Mouse (Mus musculus): ENCODE data around the gene Rbx1. TPM values are rescaled to one million over a fixed set of nuclear protein-coding genes. Genes with fewer than 3 reads are reported as not detected.
A peak's percentile ranks its signal among the peaks of the same experiment; 100 is the strongest.

The Rbx1 gene
- polyA plus RNA-seq, 1 experiment from 2014 or later, result 515 TPM

DNA sequence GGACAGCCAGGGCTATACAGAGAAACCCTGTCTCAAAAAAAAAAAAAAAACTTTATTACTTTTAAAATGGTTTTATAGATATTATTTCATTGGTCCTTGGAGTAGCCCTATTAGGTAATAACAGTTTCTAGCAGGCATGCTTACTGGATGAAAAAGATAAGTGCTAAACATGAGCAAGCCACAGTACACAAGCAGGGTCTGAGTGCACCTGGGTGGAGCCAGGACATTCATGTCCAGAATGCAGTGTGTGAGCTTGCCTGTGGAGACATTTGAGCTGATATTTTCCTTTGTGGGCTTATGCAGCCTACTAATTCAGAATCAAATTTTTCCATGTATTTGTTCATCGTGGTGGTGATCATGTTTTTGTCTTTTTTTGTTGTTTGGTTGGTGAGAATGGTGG lies 27.8 kb upstream of the Rbx1 start:
- H3K9me3 ChIP-seq (ENCODE audit: control insufficient read depth, low read length), result no peaks in the 10 kb centered on the region
- DNase-seq (ENCODE audit: low spot score) (no peak), ATAC-seq (ENCODE audit: insufficient read depth, low FRiP score, low TSS enrichment) (no peak)
- H3K27me3 ChIP-seq (ENCODE audit: control insufficient read depth, insufficient read depth, low read length), result no peaks in the 10 kb centered on the region
- 93% methylated on average over 1 of the region's 1 CpGs for WGBS
- no peaks in the 10 kb centered on the region for H3K4me1 ChIP-seq (ENCODE audit: control insufficient read depth, insufficient read depth, low read length)
- H3K36me3 ChIP-seq (ENCODE audit: control insufficient read depth, insufficient read depth, low read length), result no peaks in the 10 kb centered on the region; the same call in 1 of the 2 replicates
- no peak overlapping the region for H3K4me3 ChIP-seq (ENCODE audit: low read depth, low read length)
- H3K4me2 ChIP-seq (ENCODE audit: low read depth), result no peak overlapping the region
- no peak overlapping the region for H3K27ac ChIP-seq (ENCODE audit: low read depth, low read length)
- no peak overlapping the region for H3K9ac ChIP-seq (ENCODE audit: low read length)

DNA sequence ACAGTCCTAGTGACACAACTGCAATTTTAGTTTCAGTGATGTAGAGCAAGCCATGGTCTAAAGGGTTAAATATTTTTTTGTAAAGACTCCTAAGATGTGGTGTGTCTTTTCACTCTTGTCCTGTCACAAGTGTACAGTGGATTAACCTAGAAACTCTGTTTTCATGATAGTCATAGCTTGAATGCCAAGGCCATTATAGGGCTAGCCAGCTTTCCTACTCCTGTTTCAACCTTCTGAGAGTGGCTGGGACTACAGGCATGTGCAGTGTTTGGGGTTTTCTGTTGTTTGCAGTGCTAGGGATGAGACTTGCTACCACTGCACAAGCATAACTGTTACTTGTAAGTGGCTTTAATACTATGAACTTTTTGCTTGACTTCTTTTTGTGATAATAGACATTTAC lies 26.9 kb upstream of the Rbx1 start:
- no peaks in the 10 kb centered on the region for H3K4me1 ChIP-seq (ENCODE audit: control insufficient read depth, insufficient read depth, low read length)
- H3K27ac ChIP-seq (ENCODE audit: low read depth, low read length), result no peak overlapping the region
- no peaks in the 10 kb centered on the region; the same call in 1 of the 2 replicates for H3K36me3 ChIP-seq (ENCODE audit: control insufficient read depth, insufficient read depth, low read length)
- H3K4me2 ChIP-seq (ENCODE audit: low read depth), result no peak overlapping the region
- DNase-seq (ENCODE audit: low spot score) (no peak), ATAC-seq (ENCODE audit: insufficient read depth, low FRiP score, low TSS enrichment) (no peak)
- H3K27me3 ChIP-seq (ENCODE audit: control insufficient read depth, insufficient read depth, low read length), result no peaks in the 10 kb centered on the region
- no peak overlapping the region for H3K9ac ChIP-seq (ENCODE audit: low read length)
- no peak overlapping the region for H3K4me3 ChIP-seq (ENCODE audit: low read depth, low read length)
- no peaks in the 10 kb centered on the region for H3K9me3 ChIP-seq (ENCODE audit: control insufficient read depth, low read length)

DNA sequence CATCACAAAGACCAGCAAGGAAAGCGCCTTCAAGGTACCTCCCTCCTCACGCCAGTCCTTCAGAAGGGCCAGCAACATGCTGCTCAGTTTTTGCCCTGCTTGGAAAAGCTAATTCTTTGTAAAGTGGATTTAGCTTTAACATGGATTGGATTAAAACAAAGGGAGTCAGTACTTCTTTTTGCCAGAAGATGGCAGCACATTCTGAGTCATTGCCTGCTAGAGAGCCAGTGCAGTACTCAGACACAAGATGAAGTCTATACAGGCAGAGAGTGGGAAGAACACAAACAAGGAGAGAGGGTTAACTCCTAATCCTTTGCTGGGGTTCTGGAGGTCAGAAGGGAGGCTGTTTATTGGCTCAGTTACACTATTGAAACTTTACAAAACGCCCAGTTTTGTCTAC lies 17.6 kb upstream of the Rbx1 start:
- no peak overlapping the region for H3K27ac ChIP-seq (ENCODE audit: low read depth, low read length)
- no peaks in the 10 kb centered on the region for H3K27me3 ChIP-seq (ENCODE audit: control insufficient read depth, insufficient read depth, low read length)
- H3K4me1 ChIP-seq (ENCODE audit: control insufficient read depth, insufficient read depth, low read length), result no peaks in the 10 kb centered on the region
- DNase-seq (ENCODE audit: low spot score), result peak; percentile 34
- no peak overlapping the region for H3K9ac ChIP-seq (ENCODE audit: low read length)
- H3K4me3 ChIP-seq (ENCODE audit: low read depth, low read length), result no peak overlapping the region
- no peaks in the 10 kb centered on the region for H3K9me3 ChIP-seq (ENCODE audit: control insufficient read depth, low read length)
- no peaks in the 10 kb centered on the region; the same call in 1 of the 2 replicates for H3K36me3 ChIP-seq (ENCODE audit: control insufficient read depth, insufficient read depth, low read length)
- WGBS, result 64% methylated on average over 3 of the region's 3 CpGs
- no peak for ATAC-seq (ENCODE audit: insufficient read depth, low FRiP score, low TSS enrichment)
- H3K4me2 ChIP-seq (ENCODE audit: low read depth), result no peak overlapping the region

DNA sequence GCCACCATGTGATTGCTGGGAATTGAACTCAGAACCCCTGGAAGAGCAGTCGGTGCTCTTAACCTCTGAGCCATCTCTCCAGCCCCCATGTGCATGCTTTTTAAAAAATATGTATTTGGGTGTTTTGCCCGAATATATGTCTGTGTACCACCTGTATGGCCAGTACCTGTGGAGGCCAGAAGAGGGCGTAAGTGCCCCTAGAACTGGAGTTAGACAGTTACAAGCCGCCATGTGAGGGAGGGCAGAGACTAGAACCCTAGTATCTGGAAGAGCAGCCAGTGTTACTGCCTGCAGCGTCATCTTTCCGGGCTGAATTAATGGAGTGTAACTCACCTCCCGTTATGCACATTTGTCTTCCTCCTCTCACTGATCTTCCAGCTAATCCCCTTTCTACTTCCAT lies 4.6 kb upstream of the Rbx1 start:
- no peak for ATAC-seq (ENCODE audit: insufficient read depth, low FRiP score, low TSS enrichment)
- H3K4me3 ChIP-seq (ENCODE audit: low read depth, low read length), result no peak overlapping the region

DNA sequence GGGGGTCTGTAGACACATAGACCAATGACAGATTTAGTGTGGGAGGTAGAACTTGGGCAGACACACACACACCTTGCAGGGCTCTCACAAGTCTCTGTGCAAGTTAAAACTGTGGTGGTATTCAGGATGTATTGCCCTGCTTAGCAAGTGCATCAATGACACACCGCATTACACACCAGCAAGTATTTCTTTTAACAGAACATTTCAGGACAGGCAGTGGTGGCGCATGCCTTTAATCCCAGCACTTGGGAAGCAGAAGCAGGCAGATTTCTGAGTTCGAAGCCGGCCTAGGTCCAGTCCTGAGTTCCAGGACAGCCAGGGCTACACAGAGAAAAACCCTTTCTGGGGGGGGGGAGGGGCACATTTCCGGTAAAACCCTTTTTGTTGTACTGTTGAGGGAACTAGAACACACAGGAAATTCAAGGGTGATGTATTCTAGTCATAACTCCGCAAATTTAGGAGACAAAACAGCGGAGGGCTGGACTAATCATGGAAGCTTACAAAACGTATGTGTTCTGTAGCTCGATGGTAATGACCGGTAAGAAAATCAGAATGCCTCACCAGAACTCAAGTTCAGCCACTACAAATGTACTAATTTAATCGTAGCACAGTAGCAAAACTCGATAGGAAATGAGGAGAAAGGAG lies 958 bp upstream of the Rbx1 start:
- peaks cover 8% of the 10 kb centered on the region for H3K4me1 ChIP-seq (ENCODE audit: control insufficient read depth, insufficient read depth, low read length)
- no peak for ATAC-seq (ENCODE audit: insufficient read depth, low FRiP score, low TSS enrichment)
- H3K27me3 ChIP-seq (ENCODE audit: control insufficient read depth, insufficient read depth, low read length), result no peaks in the 10 kb centered on the region
- no peak for DNase-seq (ENCODE audit: low spot score)
- H3K4me2 ChIP-seq (ENCODE audit: low read depth), result peak overlapping the region; percentile 63
- 82% methylated on average over 12 of the region's 12 CpGs for WGBS
- H3K9me3 ChIP-seq (ENCODE audit: control insufficient read depth, low read length), result no peaks in the 10 kb centered on the region
- peak overlapping the region; percentile 69 for H3K4me3 ChIP-seq (ENCODE audit: low read depth, low read length)
- peak overlapping the region; percentile 74 for H3K9ac ChIP-seq (ENCODE audit: low read length)
- H3K36me3 ChIP-seq (ENCODE audit: control insufficient read depth, insufficient read depth, low read length), result no peaks in the 10 kb centered on the region
- peak overlapping the region; percentile 60; the same call in 1 of the 2 replicates for H3K27ac ChIP-seq (ENCODE audit: low read depth, low read length)

More for the DNA sequence above, 4.6 kb upstream of the Rbx1 start:
- Histone ChIP-seq H3K9me3 (ENCODE audit: control insufficient read depth, low read length) (no peaks in the 10 kb centered on the region), H3K9ac (ENCODE audit: low read length) (no peak overlapping the region), H3K4me1 (ENCODE audit: control insufficient read depth, insufficient read depth, low read length) (peaks cover 4% of the 10 kb centered on the region; the same call in 1 of the 2 replicates), H3K27ac (ENCODE audit: low read depth, low read length) (no peak overlapping the region), H3K36me3 (ENCODE audit: control insufficient read depth, insufficient read depth, low read length) (no peaks in the 10 kb centered on the region), H3K27me3 (ENCODE audit: control insufficient read depth, insufficient read depth, low read length) (no peaks in the 10 kb centered on the region), H3K4me2 (ENCODE audit: low read depth) (no peak overlapping the region)
- WGBS, result 77% methylated on average over 7 of the region's 7 CpGs
- no peak for DNase-seq (ENCODE audit: low spot score)

DNA sequence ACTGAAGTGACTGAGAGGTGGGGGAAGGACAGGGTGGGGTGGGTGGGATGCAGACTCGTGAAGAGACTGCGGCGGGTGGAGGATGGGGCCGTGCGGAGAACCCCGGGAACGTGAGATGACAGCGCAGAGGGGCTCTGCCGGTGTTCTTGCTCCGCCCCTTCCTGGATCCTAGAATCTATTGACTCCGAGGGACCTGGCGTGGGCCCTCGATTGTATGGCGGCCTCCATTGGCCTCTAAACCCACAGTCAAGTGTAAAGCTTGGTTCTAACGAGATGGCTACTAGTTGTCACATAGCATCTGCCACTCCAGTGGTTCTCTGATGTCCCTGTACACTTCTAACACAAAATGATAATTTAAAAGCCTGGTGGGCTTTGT lies 630 bp downstream of the Rbx1 start:
- Histone ChIP-seq H3K9me3 (ENCODE audit: control insufficient read depth, low read length) (no peaks in the 10 kb centered on the region), H3K27ac (ENCODE audit: low read depth, low read length) (peak overlapping the region; percentile 54), H3K36me3 (ENCODE audit: control insufficient read depth, insufficient read depth, low read length) (no peaks in the 10 kb centered on the region; the same call in 1 of the 2 replicates), H3K4me2 (ENCODE audit: low read depth) (peak overlapping the region; percentile 54), H3K9ac (ENCODE audit: low read length) (peak overlapping the region; percentile 76), H3K4me3 (ENCODE audit: low read depth, low read length) (peak overlapping the region; percentile 69), H3K27me3 (ENCODE audit: control insufficient read depth, insufficient read depth, low read length) (no peaks in the 10 kb centered on the region), H3K4me1 (ENCODE audit: control insufficient read depth, insufficient read depth, low read length) (peaks cover 8% of the 10 kb centered on the region)
- ATAC-seq (ENCODE audit: insufficient read depth, low FRiP score, low TSS enrichment) (no peak), DNase-seq (ENCODE audit: low spot score) (no peak)
- WGBS, result 1% methylated on average over 15 of the region's 15 CpGs

DNA sequence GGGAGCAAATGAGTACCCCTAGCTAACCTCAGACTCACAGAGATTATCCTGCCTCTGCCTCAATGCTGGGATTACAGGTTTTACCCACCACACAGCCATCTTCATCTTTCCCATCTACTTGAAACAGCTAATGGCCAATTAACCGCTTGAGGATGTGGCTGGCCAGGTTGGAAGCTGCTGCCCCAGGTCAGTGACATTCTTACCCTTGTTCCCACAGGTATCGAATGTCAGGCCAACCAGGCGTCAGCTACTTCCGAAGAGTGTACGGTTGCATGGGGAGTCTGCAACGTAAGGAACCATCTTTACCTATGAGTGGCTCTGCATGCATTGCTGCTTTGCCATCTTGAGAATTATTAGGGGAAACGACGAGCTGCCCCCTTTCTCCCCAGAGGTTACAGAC lies 4.6 kb downstream of the Rbx1 start:
- no peaks in the 10 kb centered on the region for H3K27me3 ChIP-seq (ENCODE audit: control insufficient read depth, insufficient read depth, low read length)
- no peak for ATAC-seq (ENCODE audit: insufficient read depth, low FRiP score, low TSS enrichment)
- peaks cover 14% of the 10 kb centered on the region for H3K36me3 ChIP-seq (ENCODE audit: control insufficient read depth, insufficient read depth, low read length)
- DNase-seq (ENCODE audit: low spot score), result no peak
- no peak overlapping the region for H3K27ac ChIP-seq (ENCODE audit: low read depth, low read length)
- no peak overlapping the region for H3K4me2 ChIP-seq (ENCODE audit: low read depth)
- peaks cover 3% of the 10 kb centered on the region; the same call in 1 of the 2 replicates for H3K4me1 ChIP-seq (ENCODE audit: control insufficient read depth, insufficient read depth, low read length)
- WGBS, result 86% methylated on average over 8 of the region's 8 CpGs
- H3K9ac ChIP-seq (ENCODE audit: low read length), result no peak overlapping the region
- no peak overlapping the region for H3K4me3 ChIP-seq (ENCODE audit: low read depth, low read length)
- H3K9me3 ChIP-seq (ENCODE audit: control insufficient read depth, low read length), result no peaks in the 10 kb centered on the region

DNA sequence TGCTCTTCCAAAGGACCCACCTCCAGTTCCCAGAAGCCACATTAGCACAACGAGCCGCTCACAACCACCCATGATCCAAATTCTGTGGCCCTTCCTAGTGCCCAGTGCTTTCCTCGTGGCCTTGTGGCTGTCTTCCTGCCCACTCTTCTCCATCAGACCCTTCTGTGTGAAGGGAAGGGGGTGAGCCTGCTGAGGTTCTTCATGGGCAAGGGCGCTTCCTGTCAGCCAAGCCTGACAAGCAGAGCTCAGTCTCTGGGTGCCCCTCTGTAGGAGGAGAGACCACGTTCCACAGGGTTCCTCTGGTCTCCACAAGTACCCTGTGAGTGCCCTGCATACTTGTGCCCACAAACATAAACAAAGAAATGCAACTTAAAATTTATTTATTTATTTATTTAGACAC lies 6.2 kb downstream of the Rbx1 start:
- Histone ChIP-seq H3K36me3 (ENCODE audit: control insufficient read depth, insufficient read depth, low read length) (peaks cover 14% of the 10 kb centered on the region), H3K4me2 (ENCODE audit: low read depth) (no peak overlapping the region), H3K9me3 (ENCODE audit: control insufficient read depth, low read length) (no peaks in the 10 kb centered on the region), H3K4me1 (ENCODE audit: control insufficient read depth, insufficient read depth, low read length) (peaks cover 2% of the 10 kb centered on the region; the same call in 1 of the 2 replicates), H3K9ac (ENCODE audit: low read length) (no peak overlapping the region), H3K27ac (ENCODE audit: low read depth, low read length) (no peak overlapping the region), H3K27me3 (ENCODE audit: control insufficient read depth, insufficient read depth, low read length) (no peaks in the 10 kb centered on the region), H3K4me3 (ENCODE audit: low read depth, low read length) (no peak overlapping the region)
- DNase-seq (ENCODE audit: low spot score) (no peak), ATAC-seq (ENCODE audit: insufficient read depth, low FRiP score, low TSS enrichment) (no peak)
- 95% methylated on average over 5 of the region's 5 CpGs for WGBS

DNA sequence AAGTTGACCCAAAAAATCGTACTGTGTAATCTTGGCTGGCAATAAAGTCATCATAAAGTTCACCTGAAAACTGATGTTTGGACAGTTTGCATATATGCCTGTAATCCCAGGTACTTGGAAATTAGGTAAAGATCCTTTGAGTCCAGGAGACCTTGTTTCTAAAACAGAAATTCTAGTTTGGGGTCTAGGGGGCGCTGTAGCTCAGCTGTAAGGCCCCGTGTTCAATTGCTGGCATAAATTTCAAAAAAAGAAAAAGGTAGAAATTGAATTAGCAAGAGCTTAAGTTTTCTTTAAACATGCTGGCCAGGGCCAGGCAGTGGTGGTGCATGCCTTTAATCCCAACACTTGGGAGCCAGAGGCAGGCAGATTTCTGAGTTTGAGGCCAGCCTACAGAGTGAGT lies 9.6 kb downstream of the Rbx1 start:
- Histone ChIP-seq H3K27ac (ENCODE audit: low read depth, low read length) (no peak overlapping the region), H3K36me3 (ENCODE audit: control insufficient read depth, insufficient read depth, low read length) (peaks cover 14% of the 10 kb centered on the region)
- 48% methylated on average over 3 of the region's 3 CpGs for WGBS

More for the DNA sequence above, 9.6 kb downstream of the Rbx1 start:
- no peak overlapping the region for H3K4me2 ChIP-seq (ENCODE audit: low read depth)
- H3K9me3 ChIP-seq (ENCODE audit: control insufficient read depth, low read length), result no peaks in the 10 kb centered on the region
- no peak overlapping the region for H3K9ac ChIP-seq (ENCODE audit: low read length)
- DNase-seq (ENCODE audit: low spot score) (no peak), ATAC-seq (ENCODE audit: insufficient read depth, low FRiP score, low TSS enrichment) (no peak)
- no peaks in the 10 kb centered on the region for H3K27me3 ChIP-seq (ENCODE audit: control insufficient read depth, insufficient read depth, low read length)
- no peaks in the 10 kb centered on the region for H3K4me1 ChIP-seq (ENCODE audit: control insufficient read depth, insufficient read depth, low read length)
- H3K4me3 ChIP-seq (ENCODE audit: low read depth, low read length), result no peak overlapping the region
